Mouse (Mus musculus) A20 (cell line): ENCODE results near the gene Pex6.
"Not testable (repeated sequence)": the region's sequence is repeated elsewhere in the genome, so short reads cannot be mapped to it uniquely, and the experiment has no call there.

Experiments used
- DNase-seq: peaks from one replicate; pipeline ENCODE4 v3.0.0-alpha.2; 2011; ENCODE audit warnings: low read depth, low spot score

The Pex6 gene

DNA sequence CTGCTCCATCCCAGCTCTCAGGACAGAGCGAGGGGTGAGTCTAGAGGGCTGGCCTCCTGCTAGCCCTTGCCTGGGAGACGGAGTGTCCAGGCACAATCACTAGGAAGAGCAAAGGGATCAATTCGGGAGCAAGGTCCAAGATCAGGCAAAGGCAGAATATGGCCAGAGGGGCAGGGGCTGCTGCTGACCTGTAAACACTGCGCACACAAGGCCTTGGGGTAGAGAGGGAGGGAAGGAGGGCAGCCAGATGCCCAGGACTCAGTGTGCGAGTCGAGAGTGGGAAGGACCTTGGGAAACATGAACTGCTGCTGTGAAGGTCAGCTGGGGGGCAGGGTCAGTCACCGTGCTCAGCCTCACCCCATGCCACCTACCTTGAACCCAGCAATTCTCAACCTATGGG, 24.0 kb downstream of the Pex6 start:
- no peak for DNase-seq

DNA sequence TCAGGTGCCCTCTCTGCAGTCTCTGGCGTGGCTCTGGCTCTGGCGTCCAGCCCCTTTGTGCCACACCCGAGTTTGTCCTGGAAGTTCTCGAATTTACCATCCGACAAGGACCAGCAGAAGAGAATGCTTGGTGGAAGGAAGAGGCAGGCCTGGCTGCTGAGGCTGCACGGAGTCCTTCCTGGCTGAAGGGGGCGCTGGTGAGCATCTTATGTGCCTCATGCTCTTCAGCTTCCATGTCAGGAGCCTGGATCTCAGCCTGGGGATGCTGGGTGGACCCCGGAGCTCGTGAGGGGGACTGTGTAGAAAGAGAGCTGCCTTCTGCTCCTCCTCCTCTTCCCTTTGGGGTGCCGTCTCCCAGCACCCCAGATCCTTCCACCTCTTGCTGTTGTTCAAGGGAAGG, 24.9 kb downstream of the Pex6 start:
- peak; percentile 61 for DNase-seq

DNA sequence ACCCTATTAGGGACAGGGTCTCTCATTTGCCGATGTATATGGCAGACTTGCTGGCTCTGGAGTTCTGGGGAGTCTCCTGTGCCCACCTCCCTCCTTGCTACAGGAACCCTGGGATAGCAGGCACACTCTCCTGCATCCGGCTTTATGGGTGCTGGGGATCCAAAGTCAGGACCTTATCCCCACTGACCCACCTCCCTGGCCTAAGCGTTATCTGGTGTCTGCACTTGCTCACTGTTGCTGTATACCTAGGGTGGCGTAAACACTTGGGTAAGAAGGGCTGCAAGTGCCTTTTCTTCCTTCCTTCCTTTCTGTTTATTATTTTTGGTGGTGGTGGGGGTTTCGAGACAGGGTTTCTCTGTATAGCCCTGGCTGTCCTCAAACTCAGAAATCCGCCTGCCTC, 30.0 kb downstream of the Pex6 start:
- DNase-seq = no peak

DNA sequence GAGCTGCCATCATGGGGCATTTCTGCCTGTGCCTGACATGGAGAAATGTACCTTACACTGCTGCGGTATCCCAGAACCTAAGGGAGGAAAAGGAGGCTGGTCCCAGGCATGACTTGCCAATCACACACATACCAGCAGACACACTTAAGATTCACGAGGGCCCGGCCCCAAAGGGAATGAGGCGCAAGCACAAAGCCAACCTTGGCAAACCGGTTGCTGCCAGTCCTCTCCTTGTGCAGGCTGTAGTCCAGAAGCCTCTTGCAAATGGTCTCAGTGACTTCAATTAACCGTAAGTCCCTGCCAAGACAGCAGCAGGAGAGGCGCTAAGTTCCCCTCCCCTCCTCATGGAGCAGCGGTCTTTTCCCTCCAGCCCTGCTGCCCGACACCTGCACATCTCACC, 31.7 kb downstream of the Pex6 start:
- no peak for DNase-seq

DNA sequence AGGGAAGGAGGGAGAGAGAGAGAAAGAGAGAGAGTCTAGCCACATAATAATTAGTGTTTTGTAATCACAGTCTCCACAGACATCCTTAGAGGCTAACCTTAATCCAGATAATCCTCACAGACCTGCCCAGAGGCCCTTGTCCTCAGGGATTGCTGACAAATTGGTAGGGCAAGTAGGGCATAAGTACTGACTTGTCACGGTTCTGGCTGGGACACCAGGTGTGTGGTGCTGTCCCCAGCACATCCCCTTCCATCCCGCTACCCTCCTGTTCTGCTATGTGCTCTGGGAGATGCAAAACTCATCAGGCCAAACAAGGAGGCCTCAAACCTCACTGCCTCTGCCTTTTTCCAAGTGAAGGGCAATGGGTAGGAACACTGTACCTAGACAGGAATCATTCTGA, 34.2 kb downstream of the Pex6 start:
- peak; percentile 51 for DNase-seq

DNA sequence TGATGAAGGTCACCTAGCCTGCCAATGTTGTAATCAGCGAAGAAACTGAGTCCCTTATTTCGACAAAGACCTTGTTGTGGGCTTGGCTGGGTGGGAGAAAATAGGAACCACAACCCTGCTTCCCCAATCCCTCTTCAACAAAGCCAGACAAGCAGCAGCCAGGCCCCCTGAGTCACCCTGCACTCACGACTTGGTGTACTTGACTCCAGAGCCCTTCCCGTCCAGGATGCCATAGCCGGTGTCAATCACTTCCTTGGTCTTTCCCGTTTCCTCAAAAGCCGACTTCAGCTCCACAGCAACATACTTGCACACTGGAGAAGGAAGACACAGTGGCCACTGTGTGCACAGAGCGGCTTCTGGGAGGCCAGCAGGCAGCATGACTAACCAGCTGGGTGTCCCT, 36.0 kb downstream of the Pex6 start:
- DNase-seq = no peak

DNA sequence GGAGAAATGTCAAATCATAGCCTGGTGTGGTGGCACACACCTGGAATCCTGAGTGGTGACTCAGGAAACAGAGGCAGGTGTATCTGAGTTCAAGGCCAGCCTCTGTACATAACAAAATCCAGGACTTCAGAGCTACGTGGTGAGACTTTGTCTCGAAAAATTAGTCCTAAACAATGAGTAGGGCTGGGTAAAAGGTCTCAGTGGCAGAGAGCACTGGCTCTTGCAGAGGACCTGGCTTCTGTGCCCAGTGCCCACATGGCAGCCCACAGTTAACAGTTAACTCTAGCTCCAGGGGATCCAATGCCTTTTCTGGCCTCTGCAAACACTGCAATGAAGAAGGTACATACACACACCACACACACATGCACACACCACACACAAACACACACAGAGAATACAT, 36.5 kb downstream of the Pex6 start:
- no peak for DNase-seq

DNA sequence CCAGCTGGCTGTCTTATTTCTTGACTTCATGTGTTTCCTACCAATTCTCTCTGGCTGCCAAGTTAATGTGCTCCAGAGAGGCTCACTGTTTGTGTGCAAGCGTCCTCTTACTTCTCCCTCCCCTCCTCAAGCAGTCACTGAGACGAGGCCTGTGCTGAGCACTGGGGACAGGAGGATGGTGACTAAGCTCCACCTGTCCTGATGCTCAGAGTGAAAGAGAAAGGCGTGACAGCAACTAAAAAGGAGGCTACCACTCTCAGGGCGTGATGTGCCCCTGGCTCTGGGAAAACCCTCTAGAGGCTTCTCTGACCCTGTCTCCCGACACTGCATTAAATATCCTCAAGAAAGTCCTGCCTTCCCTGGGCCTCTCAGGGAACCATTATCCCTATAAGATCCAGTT, 38.0 kb downstream of the Pex6 start:
- DNase-seq = peak; percentile 73

DNA sequence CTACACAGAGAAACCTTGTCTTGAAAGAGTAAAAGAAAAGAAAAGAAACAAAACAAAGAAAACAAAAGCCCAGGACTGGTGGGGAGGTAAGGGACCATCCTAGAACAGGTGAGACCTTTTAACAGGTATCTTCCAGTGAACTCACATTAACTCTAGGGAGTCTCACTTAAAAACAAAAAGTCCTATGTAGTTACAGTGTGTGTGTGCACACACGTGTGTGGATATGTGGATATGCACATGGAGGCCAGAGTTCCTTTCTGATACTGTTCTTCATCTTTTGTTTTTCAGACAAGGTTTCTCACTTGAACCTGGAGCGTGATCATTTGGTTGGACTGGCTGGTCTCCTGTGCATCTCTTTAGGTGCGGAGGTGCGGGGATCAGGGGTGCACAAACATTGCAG, 39.3 kb downstream of the Pex6 start:
- DNase-seq = no peak

DNA sequence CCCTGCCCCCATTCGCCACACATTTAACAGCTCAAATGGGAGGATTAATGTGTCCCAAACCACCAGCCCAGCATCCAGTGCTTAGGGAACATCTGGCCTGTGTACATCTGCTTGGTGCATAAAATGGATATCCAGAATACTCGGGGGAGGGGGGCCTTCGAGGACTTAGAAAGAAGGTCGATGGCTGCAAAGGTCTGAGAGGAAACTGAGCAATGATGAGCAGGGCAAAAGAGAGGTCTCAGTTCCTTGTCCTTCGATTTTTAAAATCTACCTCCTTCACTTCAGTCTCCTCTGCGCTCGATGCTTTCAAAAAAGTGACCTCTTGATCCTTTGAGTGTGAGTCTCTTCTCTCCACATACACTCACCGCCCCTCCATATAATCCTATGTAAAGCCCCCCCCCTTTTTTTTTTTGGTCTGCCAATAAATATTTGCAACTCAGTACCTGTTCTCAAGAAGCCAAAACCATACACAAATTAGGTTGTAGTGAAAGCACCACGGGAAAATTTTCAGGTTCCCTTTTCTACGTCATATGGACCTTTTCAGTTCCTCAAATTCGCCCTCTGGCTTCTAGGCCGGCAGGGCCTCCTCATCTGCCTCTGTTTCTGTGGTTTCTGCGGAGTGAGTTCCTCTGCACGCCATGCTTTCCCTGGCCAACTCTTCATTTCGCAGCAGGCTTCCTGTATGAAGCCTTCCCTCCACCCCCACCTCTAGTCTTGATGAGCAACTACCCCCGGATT, 40.0 kb downstream of the Pex6 start:
- peak; percentile 94 for DNase-seq

DNA sequence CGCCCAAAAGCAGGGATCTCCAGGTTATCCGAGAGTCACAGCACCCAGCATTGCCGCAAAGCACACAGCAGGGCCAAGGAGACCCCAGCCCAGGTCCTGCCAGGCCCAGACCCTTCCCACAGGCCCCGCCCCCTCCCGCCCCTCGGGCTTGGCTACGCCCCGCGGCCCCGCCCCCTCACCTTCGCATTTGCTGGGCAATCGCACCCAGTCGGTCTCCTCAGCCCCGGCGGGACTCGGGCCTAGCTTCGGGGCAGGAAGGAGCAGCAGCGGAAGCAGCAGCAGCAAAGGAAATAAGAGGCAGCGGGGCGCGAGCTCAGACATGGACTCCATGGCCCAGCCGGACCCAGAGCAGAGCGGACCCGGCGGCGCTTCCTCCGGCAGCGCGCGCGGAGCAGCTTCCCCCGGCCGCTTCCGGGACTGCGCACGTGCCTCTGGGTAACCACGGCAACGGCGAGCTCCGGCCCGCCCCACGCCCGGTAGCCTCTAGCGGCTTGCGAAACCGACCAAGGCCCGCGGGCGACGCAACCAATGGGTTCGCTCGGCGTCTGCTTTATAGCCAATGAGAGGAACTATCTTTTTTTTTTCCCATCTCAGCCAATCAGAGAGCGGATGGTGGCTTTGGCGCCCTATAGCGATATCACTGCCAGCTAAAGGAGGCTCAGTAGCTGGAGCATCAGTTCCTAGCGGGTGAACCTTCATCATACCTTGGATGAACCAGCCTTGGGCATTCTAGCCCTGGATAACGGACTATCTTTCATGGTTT, 40.7 kb downstream of the Pex6 start, which contains the start of gene Cnpy3:
TSS of gene Cnpy3 (minus strand) at position 421 of the 763 bp plus-strand sequence.
- peak; percentile 99 for DNase-seq

DNA sequence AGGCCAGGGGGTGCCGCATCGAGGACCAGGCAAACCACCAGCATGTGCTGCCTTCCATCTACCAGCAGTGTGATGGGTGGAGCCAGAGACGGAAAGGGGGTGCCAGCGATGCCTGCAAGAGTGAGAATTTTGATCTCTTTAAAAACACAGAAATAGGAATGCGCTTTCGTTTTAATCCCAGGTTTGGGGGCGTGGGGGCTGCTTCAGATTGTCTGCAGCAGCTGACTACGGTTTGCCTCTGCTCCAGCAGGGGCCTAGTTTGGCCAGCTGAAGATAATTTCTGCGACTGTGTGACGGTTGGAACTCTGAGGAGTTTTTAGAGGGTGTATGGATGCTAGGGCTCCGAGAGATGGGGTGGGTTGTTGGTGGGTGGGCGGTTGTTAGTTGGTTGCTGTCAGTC, 47.5 kb downstream of the Pex6 start:
- no peak for DNase-seq

DNA sequence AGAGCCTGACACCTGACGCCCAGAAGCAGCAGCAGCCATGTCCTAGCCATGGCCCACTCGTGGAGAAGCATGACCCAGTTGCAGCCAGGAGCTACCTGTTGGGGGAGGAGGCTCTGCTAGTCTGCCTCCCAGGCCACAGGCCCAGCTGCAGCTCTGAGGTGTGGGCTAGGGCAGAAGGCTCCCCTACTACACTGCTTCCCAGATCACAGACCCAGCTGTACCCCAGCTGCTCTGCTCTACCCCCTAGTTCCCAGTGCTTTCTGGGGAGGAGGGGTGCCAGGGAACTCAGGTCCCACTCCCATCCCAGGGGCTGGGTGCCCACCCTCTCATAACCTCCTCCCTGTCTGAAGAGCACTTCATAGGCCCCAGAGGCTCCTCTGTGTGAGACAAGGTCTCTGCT, 52.3 kb downstream of the Pex6 start, which contains the start of gene Ptcra:
TSS of gene Ptcra (minus strand) at position 169 of the 400 bp plus-strand sequence.
- no peak for DNase-seq

DNA sequence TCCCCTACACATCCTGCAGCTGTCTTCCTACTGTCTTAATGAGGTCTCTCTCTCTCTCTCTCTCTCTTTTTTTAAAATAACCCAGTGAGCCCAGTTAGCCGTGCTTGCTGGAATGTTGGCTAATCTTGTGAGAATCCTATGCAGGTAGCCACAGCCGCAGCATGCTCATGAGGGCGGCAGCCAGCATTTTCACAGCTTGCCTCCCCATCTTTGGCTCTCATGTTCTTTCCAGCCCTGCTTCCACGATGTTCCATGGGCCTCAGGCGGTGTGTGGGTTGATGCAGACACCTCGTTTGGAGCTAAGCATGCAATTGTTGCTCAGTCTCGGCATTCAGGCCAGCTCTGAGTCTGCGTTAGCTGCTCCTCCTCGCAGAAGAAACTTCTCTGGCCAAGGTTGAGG, 53.7 kb downstream of the Pex6 start:
- DNase-seq = not testable (repeated sequence)

DNA sequence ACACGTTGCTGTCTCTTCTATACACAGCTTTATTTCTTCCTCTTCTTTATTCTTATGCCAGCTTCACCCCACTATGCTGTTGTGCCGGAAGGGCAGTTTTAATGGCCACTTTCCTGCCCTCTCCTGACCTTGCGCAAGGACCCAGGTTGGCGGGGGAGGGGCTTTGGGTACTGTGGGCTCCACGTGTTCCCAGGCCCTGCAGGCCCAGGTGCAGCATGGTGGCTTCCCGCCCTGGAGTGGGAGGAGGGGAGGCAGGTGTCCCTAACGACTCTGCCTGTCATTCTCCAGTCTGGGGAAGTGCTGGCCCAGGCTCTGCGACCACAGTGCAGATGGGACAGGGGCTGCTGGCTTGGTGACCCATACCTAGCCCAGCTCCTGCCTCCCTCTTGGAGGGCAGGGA, 56.6 kb downstream of the Pex6 start:
- no peak for DNase-seq

DNA sequence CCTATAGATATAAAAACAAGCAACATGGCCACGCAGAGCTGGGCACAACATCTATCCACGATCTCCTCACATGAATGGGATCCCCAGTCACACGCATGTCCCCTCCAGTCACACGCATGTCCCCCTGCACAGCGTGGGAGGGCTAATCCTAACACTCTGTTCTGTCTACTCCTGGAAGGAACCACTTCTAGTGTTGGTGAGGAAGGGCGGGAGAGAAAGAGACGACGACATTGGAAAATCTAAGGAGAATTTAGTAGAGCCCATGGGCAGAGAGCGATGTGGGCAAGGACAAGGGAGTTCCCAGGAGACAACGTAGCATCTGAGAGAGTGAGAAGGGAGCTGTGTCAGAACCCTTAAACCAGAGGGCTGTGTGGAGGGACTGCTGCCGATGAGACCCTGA, 59.3 kb downstream of the Pex6 start:
- no peak for DNase-seq

DNA sequence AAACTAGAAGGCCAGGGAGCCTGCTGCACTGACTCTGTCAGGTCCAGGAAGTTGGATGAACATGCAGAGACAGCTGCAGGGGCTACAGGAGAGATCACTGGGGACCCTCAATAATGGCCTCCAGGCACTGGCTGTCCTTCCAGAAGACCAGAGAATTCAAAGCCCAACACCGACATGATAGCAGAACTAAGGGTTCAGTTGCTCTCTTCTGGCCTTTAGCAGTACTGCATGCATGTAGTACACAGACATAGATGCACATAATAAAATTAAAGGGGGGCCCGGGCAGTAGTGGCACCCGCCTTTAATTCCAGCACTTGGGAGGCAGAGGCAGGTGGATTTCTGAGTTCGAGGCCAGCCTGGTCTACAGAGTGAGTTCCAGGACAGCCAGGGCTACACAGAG, 59.8 kb downstream of the Pex6 start:
- peak; percentile 43 for DNase-seq

DNA sequence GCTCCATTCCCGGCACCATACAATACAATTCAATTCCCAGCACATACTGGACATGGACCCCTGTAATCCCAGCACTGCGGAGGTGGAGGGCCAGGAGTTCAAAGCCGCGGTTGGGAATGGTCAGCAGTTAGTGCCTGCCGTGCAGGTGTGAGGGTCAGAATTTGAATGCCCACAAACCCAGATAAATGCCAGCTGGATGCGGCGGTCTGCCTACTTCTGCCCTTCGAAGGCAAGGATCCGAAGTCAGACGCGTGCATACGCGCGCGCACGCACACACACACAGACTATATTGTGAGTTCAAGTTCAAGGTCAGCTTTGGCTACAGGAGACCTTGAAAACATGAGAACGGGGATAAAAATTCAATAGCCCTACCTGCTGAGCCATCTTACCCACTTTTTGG, 60.4 kb downstream of the Pex6 start:
- DNase-seq = no peak

DNA sequence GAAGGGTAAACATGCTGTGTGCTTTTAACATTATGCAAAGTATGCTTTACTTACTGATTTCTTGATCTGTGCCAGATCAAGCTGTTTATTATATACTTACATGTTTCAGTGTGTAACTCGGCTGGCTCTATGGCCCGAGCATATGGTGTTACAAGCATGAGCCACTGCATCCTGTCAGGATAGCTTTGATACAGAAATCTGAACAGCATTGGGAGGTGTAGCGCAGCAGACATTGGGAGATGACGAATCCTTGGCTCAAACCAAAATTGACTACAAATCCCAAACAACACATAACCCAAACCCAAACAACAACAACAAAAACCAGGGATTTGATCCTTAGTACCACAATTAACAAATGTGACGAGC, 60.8 kb downstream of the Pex6 start:
- DNase-seq = no peak

DNA sequence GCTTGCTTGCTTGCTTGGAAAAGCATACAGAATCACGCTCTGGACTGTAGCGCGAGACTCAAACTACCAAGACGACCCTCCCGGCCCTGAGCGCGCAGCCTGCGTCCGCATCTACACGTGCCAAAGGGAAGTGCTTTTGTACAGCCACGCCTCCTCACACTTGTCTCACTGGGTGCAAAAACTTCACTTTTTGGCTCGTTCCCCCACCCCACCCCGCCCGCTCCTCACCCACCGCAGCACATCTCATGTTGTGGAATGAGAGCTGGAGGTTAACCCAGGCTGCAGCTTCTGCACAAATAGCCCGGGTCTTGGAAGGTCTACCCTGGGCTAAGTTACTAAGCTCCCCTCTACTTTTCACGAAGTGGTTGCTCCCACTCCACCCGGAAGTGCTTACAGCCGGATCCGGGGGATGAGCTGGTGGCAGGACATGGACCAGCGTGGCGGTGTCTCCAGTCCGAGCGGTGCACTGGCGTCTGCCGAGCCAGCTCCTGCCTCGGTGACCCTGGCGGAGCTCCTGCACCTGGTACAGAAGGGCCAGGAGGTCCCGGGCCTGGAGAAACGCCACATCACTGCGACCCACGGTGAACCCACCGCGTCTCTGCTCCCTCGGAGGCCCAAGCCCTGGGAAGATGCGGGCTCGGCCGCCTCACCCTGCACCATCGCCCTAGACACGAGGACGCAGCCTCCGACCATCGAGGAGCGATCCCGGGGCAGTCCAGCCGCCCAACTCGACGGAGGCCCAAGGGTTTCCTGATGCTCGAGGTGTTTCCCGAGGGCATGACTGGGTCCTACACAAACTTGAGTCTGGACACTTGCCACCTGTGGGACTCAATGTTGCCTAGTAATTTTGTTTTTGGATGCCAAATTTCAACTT, 61.4 kb downstream of the Pex6 start, which contains the start of gene 2310039H08Rik:
TSS of gene 2310039H08Rik (plus strand) at position 232 of the 874 bp plus-strand sequence.
- DNase-seq = peak; percentile 95

DNA sequence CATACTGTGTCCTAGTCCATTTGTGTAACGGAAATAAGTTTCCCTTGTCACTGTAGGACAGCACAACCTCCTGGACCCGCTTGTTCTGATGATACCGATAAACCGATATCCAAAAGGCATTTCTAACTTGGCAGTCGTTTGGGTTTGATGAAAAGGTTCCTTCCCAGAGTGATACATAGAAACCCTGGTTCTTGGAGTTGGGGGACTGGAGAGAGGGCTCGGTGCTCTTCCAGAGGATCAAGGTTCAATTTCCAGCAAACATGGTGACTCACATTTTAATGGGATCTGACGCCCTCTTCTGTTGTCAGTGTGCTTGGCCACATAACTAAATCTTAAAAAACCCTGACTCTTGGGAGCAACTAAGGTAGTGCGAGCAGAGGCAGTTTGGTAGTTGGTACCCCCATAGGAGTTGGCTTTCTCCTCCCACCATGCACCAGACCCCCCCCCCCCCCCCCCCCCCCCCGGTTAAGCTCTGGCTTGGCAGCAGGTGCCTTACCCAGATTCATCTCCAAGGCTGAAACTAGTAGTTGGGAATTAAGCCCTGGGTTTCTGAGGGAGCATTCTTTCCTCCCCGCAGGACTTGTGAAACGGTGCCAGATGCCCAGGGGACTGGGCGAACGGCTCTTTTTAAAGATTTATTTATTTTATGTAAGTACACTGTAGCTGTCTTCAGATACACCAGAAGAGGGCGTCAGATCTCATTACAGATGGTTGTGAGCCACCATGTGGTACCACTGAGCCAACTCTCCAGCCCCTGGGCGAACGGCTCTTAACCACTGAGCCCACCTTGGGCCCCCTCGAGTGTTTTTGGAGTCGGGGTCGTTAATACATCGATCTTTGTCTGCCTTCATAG, 62.2 kb downstream of the Pex6 start:
- peak; percentile 76 for DNase-seq
